11 mouse cellular contexts compared by ENCODE assay signal in genomic region chr2:68404274-68405162, GRCm38 (mm10).
DNase-seq lines count a peak whose midpoint lies in the region; ATAC-seq lines count a peak whose summit lies in the region.
"Had no signal": no experiment of that assay in that cellular context is flagged by ENCODE, and none has a peak within 500 bp of the region (broad histone marks: within the 10 kb centered on the region; RNA-seq: fewer than 3 reads in every experiment).

No protein-coding gene starts in this region.

- peak; percentile 13; the same call in 1 of the 2 replicates for ATAC-seq in kidney, embryonic 16.5 days (ENCODE audit: low FRiP score, low TSS enrichment)
- ATAC-seq in embryonic facial prominence, embryonic 12.5 days (ENCODE audit: insufficient number of reproducible peaks, insufficient read depth, low FRiP score, low TSS enrichment): no peak
- peak; percentile 23; the same call in 1 of the 2 replicates for ATAC-seq in hindbrain, embryonic 15.5 days (ENCODE audit: low FRiP score, low read depth)
- peak; percentile 48; the same call in 1 of the 2 replicates for ATAC-seq in midbrain, embryonic 15.5 days (replicated peaks)

- H3K4me2 ChIP-seq in kidney, embryonic 16.5 days (replicated peaks; ENCODE audit: low read depth, low read length): peak overlapping the region; percentile 45
- H3K4me2 ChIP-seq in embryonic facial prominence, embryonic 12.5 days (replicated peaks): peak overlapping the region; percentile 28
- peak overlapping the region; percentile 39 for H3K4me2 ChIP-seq in hindbrain, embryonic 15.5 days
- peak overlapping the region; percentile 23 for H3K4me2 ChIP-seq in midbrain, embryonic 15.5 days

- H3K4me3 ChIP-seq in kidney, embryonic 16.5 days (ENCODE audit: low read length): peak overlapping the region; percentile 15; the same call in 1 of the 2 replicates
- no peak overlapping the region for H3K4me3 ChIP-seq in embryonic facial prominence, embryonic 12.5 days
- no peak overlapping the region for H3K4me3 ChIP-seq in hindbrain, embryonic 15.5 days
- H3K4me3 ChIP-seq in midbrain, embryonic 15.5 days: no peak overlapping the region

- peak overlapping the region; percentile 42; the same call in 1 of the 2 replicates for H3K9ac ChIP-seq in kidney, embryonic 16.5 days (replicated peaks; ENCODE audit: low read length)
- H3K9ac ChIP-seq in embryonic facial prominence, embryonic 12.5 days: no peak overlapping the region
- no peak overlapping the region for H3K9ac ChIP-seq in hindbrain, embryonic 15.5 days
- H3K9ac ChIP-seq in midbrain, embryonic 15.5 days: no peak overlapping the region
- H3K9ac ChIP-seq: liver, embryonic 14.5 days had no signal

- H3K27ac ChIP-seq in kidney, embryonic 16.5 days (ENCODE audit: low read length): peak overlapping the region; percentile 77
- H3K27ac ChIP-seq in embryonic facial prominence, embryonic 12.5 days: no peak overlapping the region
- no peak overlapping the region for H3K27ac ChIP-seq in hindbrain, embryonic 15.5 days (replicated peaks)
- 0 out of 2 replicates have a peak overlapping the region, but pooled peaks have one; percentile 14 for H3K27ac ChIP-seq in midbrain, embryonic 15.5 days
- H3K27ac ChIP-seq: liver, embryonic 14.5 days had no signal

- WGBS in kidney, embryonic 16.5 days: 15% methylated on average over 18 of the region's 18 CpGs
- 32% methylated on average over 18 of the region's 18 CpGs for WGBS in embryonic facial prominence, embryonic 12.5 days
- 27% methylated on average over 18 of the region's 18 CpGs for WGBS in hindbrain, embryonic 15.5 days
- 28% methylated on average over 18 of the region's 18 CpGs for WGBS in midbrain, embryonic 15.5 days

- DNase-seq in kidney, adult 11 months: no peak
- DNase-seq in cerebellum, postnatal 36 days: no peak
- DNase-seq in c-Kit-positive CD71-positive TER-119-positive erythroid progenitor cells, embryonic 14.5 days (ENCODE audit: low spot score): no peak
- DNase-seq in gastrocnemius, adult 8-10 months (ENCODE audit: low spot score in 2 of 2): no peak
- DNase-seq: cerebellum, postnatal 25 days; heart, postnatal 4 days had no signal

- peaks cover 47% of the 10 kb centered on the region for H3K4me1 ChIP-seq in kidney, embryonic 16.5 days (ENCODE audit: insufficient read depth, low read length)
- H3K4me1 ChIP-seq in embryonic facial prominence, embryonic 12.5 days: peaks cover 34% of the 10 kb centered on the region
- H3K4me1 ChIP-seq in hindbrain, embryonic 15.5 days (replicated peaks): peaks cover 49% of the 10 kb centered on the region
- peaks cover 44% of the 10 kb centered on the region for H3K4me1 ChIP-seq in midbrain, embryonic 15.5 days

- no peaks in the 10 kb centered on the region for H3K9me3 ChIP-seq in kidney, embryonic 16.5 days (ENCODE audit: low read length)
- no peaks in the 10 kb centered on the region for H3K9me3 ChIP-seq in embryonic facial prominence, embryonic 12.5 days
- H3K9me3 ChIP-seq in hindbrain, embryonic 15.5 days: no peaks in the 10 kb centered on the region
- H3K9me3 ChIP-seq in midbrain, embryonic 15.5 days: no peaks in the 10 kb centered on the region

- no peaks in the 10 kb centered on the region for H3K27me3 ChIP-seq in kidney, embryonic 16.5 days (ENCODE audit: insufficient read depth, low read length)
- H3K27me3 ChIP-seq in embryonic facial prominence, embryonic 12.5 days: no peaks in the 10 kb centered on the region
- H3K27me3 ChIP-seq in hindbrain, embryonic 15.5 days: no peaks in the 10 kb centered on the region
- H3K27me3 ChIP-seq in midbrain, embryonic 15.5 days (replicated peaks): no peaks in the 10 kb centered on the region

- no peaks in the 10 kb centered on the region for H3K36me3 ChIP-seq in kidney, embryonic 16.5 days (ENCODE audit: insufficient read depth, low read length)
- no peaks in the 10 kb centered on the region for H3K36me3 ChIP-seq in embryonic facial prominence, embryonic 12.5 days
- no peaks in the 10 kb centered on the region for H3K36me3 ChIP-seq in hindbrain, embryonic 15.5 days
- no peaks in the 10 kb centered on the region for H3K36me3 ChIP-seq in midbrain, embryonic 15.5 days (replicated peaks)

Comparison
In these comparisons a context has a peak if more than half of its experiments do, and no peak if none do; other contexts are left out.
1. H3K27ac ChIP-seq: peak in kidney, embryonic 16.5 days (single experiment) and midbrain, embryonic 15.5 days (single experiment); none in embryonic facial prominence, embryonic 12.5 days (single experiment) and hindbrain, embryonic 15.5 days (single experiment).
2. Peak in every context shown above with its lines, with median percentiles within 50 percentile points of each other: H3K4me2 ChIP-seq.